Mouse (Mus musculus): ENCODE results near the gene Myo5a. TPM values are rescaled to one million over a fixed set of nuclear protein-coding genes. Genes with fewer than 3 reads are reported as not detected.

Myo5a gene
- polyA plus RNA-seq, 1 experiment from 2014 or later = 1.6 TPM

GRCm38 (mm10) chr9:75055046-75055445, 15.8 kb upstream of the Myo5a start:
- peaks cover 13% of the 10 kb centered on the region for H3K36me3 ChIP-seq (ENCODE audit: control insufficient read depth, insufficient read depth)
- WGBS (ENCODE audit: insufficient replicate concordance) = 82% methylated on average over 5 of the region's 5 CpGs
- H3K27me3 ChIP-seq (ENCODE audit: control insufficient read depth, insufficient read depth, low read depth, low read length) = no peaks in the 10 kb centered on the region
- H3K9me3 ChIP-seq (replicated peaks; ENCODE audit: control insufficient read depth, low read length) = no peaks in the 10 kb centered on the region
- no peak for ATAC-seq (ENCODE audit: low read depth)
- no peak overlapping the region for H3K9ac ChIP-seq (ENCODE audit: low read depth, low read length)
- H3K27ac ChIP-seq (ENCODE audit: low read length) = no peak overlapping the region
- no peak overlapping the region for H3K4me3 ChIP-seq (ENCODE audit: low read depth, low read length)
- H3K4me2 ChIP-seq (ENCODE audit: low read depth, low read length) = no peak overlapping the region
- H3K4me1 ChIP-seq (ENCODE audit: control insufficient read depth, low read depth, low read length) = no peaks in the 10 kb centered on the region

- no peak overlapping the region for H3K9ac ChIP-seq (ENCODE audit: low read depth, low read length)
- H3K4me3 ChIP-seq (ENCODE audit: low read depth, low read length) = no peak overlapping the region
- no peak overlapping the region for H3K27ac ChIP-seq (ENCODE audit: low read length)
- no peak overlapping the region for H3K4me2 ChIP-seq (ENCODE audit: low read depth, low read length)
- no peaks in the 10 kb centered on the region for H3K4me1 ChIP-seq (ENCODE audit: control insufficient read depth, low read depth, low read length)
- no peak for ATAC-seq (ENCODE audit: low read depth)
- 67% methylated on average over 9 of the region's 9 CpGs for WGBS (ENCODE audit: insufficient replicate concordance)
- H3K27me3 ChIP-seq (ENCODE audit: control insufficient read depth, insufficient read depth, low read depth, low read length) = peaks cover 2% of the 10 kb centered on the region; the same call in 1 of the 2 replicates
- H3K9me3 ChIP-seq (replicated peaks; ENCODE audit: control insufficient read depth, low read length) = no peaks in the 10 kb centered on the region
- H3K36me3 ChIP-seq (ENCODE audit: control insufficient read depth, insufficient read depth) = no peaks in the 10 kb centered on the region
These were observed 6.0 kb upstream of the Myo5a start for GRCm38 (mm10) chr9:75064678-75065331.

GRCm38 (mm10) chr9:75071029-75071705, 352 bp downstream of the Myo5a start:
- Histone ChIP-seq H3K4me1 (ENCODE audit: control insufficient read depth, low read depth, low read length) (peaks cover 14% of the 10 kb centered on the region), H3K9me3 (replicated peaks; ENCODE audit: control insufficient read depth, low read length) (no peaks in the 10 kb centered on the region), H3K4me2 (ENCODE audit: low read depth, low read length) (peak overlapping the region; percentile 90), H3K27me3 (ENCODE audit: control insufficient read depth, insufficient read depth, low read depth, low read length) (peaks cover 32% of the 10 kb centered on the region), H3K9ac (ENCODE audit: low read depth, low read length) (peak overlapping the region; percentile 67), H3K36me3 (ENCODE audit: control insufficient read depth, insufficient read depth) (no peaks in the 10 kb centered on the region), H3K27ac (ENCODE audit: low read length) (peak overlapping the region; percentile 29; the same call in 1 of the 2 replicates), H3K4me3 (ENCODE audit: low read depth, low read length) (peak overlapping the region; percentile 71)
- peak; percentile 97 for ATAC-seq (ENCODE audit: low read depth)
- WGBS (ENCODE audit: insufficient replicate concordance) = under 1% methylated on average over 56 of the region's 92 CpGs

- Histone ChIP-seq H3K27me3 (ENCODE audit: control insufficient read depth, insufficient read depth, low read depth, low read length) (peaks cover 32% of the 10 kb centered on the region), H3K27ac (ENCODE audit: low read length) (no peak overlapping the region), H3K9ac (ENCODE audit: low read depth, low read length) (peak overlapping the region; percentile 67), H3K4me1 (ENCODE audit: control insufficient read depth, low read depth, low read length) (peaks cover 14% of the 10 kb centered on the region), H3K9me3 (replicated peaks; ENCODE audit: control insufficient read depth, low read length) (no peaks in the 10 kb centered on the region), H3K4me3 (ENCODE audit: low read depth, low read length) (peak overlapping the region; percentile 71), H3K36me3 (ENCODE audit: control insufficient read depth, insufficient read depth) (no peaks in the 10 kb centered on the region), H3K4me2 (ENCODE audit: low read depth, low read length) (peak overlapping the region; percentile 90)
- no peak for ATAC-seq (ENCODE audit: low read depth)
- WGBS (ENCODE audit: insufficient replicate concordance) = under 1% methylated on average over 29 of the region's 29 CpGs
These were observed 934 bp downstream of the Myo5a start for GRCm38 (mm10) chr9:75071706-75072192.

GRCm38 (mm10) chr9:75072361-75072760, 1.5 kb downstream of the Myo5a start:
- 43% methylated on average over 3 of the region's 3 CpGs for WGBS (ENCODE audit: insufficient replicate concordance)
- Histone ChIP-seq H3K4me1 (ENCODE audit: control insufficient read depth, low read depth, low read length) (peaks cover 14% of the 10 kb centered on the region), H3K27ac (ENCODE audit: low read length) (no peak overlapping the region), H3K9ac (ENCODE audit: low read depth, low read length) (no peak overlapping the region), H3K36me3 (ENCODE audit: control insufficient read depth, insufficient read depth) (no peaks in the 10 kb centered on the region), H3K27me3 (ENCODE audit: control insufficient read depth, insufficient read depth, low read depth, low read length) (peaks cover 32% of the 10 kb centered on the region), H3K4me2 (ENCODE audit: low read depth, low read length) (peak overlapping the region; percentile 90; the same call in 1 of the 2 replicates), H3K9me3 (replicated peaks; ENCODE audit: control insufficient read depth, low read length) (no peaks in the 10 kb centered on the region), H3K4me3 (ENCODE audit: low read depth, low read length) (peak overlapping the region; percentile 71; the same call in 1 of the 2 replicates)
- ATAC-seq (ENCODE audit: low read depth) = no peak

GRCm38 (mm10) chr9:75077191-75077590, 6.4 kb downstream of the Myo5a start:
- Histone ChIP-seq H3K36me3 (ENCODE audit: control insufficient read depth, insufficient read depth) (no peaks in the 10 kb centered on the region), H3K4me2 (ENCODE audit: low read depth, low read length) (no peak overlapping the region), H3K4me3 (ENCODE audit: low read depth, low read length) (no peak overlapping the region), H3K27ac (ENCODE audit: low read length) (no peak overlapping the region), H3K9me3 (replicated peaks; ENCODE audit: control insufficient read depth, low read length) (no peaks in the 10 kb centered on the region), H3K4me1 (ENCODE audit: control insufficient read depth, low read depth, low read length) (no peaks in the 10 kb centered on the region), H3K9ac (ENCODE audit: low read depth, low read length) (no peak overlapping the region), H3K27me3 (ENCODE audit: control insufficient read depth, insufficient read depth, low read depth, low read length) (peaks cover 6% of the 10 kb centered on the region)
- ATAC-seq (ENCODE audit: low read depth) = no peak

- Histone ChIP-seq H3K4me1 (ENCODE audit: control insufficient read depth, low read depth, low read length) (no peaks in the 10 kb centered on the region), H3K36me3 (ENCODE audit: control insufficient read depth, insufficient read depth) (no peaks in the 10 kb centered on the region), H3K9me3 (replicated peaks; ENCODE audit: control insufficient read depth, low read length) (no peaks in the 10 kb centered on the region), H3K27ac (ENCODE audit: low read length) (no peak overlapping the region), H3K4me2 (ENCODE audit: low read depth, low read length) (no peak overlapping the region), H3K27me3 (ENCODE audit: control insufficient read depth, insufficient read depth, low read depth, low read length) (no peaks in the 10 kb centered on the region), H3K9ac (ENCODE audit: low read depth, low read length) (no peak overlapping the region), H3K4me3 (ENCODE audit: low read depth, low read length) (no peak overlapping the region)
- no peak for ATAC-seq (ENCODE audit: low read depth)
- 57% methylated on average over 5 of the region's 5 CpGs for WGBS (ENCODE audit: insufficient replicate concordance)
These were observed 14.5 kb downstream of the Myo5a start for GRCm38 (mm10) chr9:75085242-75085824.

GRCm38 (mm10) chr9:75087823-75088222, 17.0 kb downstream of the Myo5a start:
- no peaks in the 10 kb centered on the region for H3K36me3 ChIP-seq (ENCODE audit: control insufficient read depth, insufficient read depth)
- H3K27ac ChIP-seq (ENCODE audit: low read length) = no peak overlapping the region
- H3K9ac ChIP-seq (ENCODE audit: low read depth, low read length) = no peak overlapping the region
- no peak overlapping the region for H3K4me2 ChIP-seq (ENCODE audit: low read depth, low read length)
- ATAC-seq (ENCODE audit: low read depth) = no peak
- H3K9me3 ChIP-seq (replicated peaks; ENCODE audit: control insufficient read depth, low read length) = no peaks in the 10 kb centered on the region
- H3K4me1 ChIP-seq (ENCODE audit: control insufficient read depth, low read depth, low read length) = no peaks in the 10 kb centered on the region
- WGBS (ENCODE audit: insufficient replicate concordance) = 58% methylated on average over 2 of the region's 2 CpGs
- H3K27me3 ChIP-seq (ENCODE audit: control insufficient read depth, insufficient read depth, low read depth, low read length) = no peaks in the 10 kb centered on the region
- H3K4me3 ChIP-seq (ENCODE audit: low read depth, low read length) = no peak overlapping the region

GRCm38 (mm10) chr9:75089285-75089684, 18.5 kb downstream of the Myo5a start:
- Histone ChIP-seq H3K36me3 (ENCODE audit: control insufficient read depth, insufficient read depth) (no peaks in the 10 kb centered on the region), H3K9me3 (replicated peaks; ENCODE audit: control insufficient read depth, low read length) (no peaks in the 10 kb centered on the region), H3K4me1 (ENCODE audit: control insufficient read depth, low read depth, low read length) (no peaks in the 10 kb centered on the region), H3K27me3 (ENCODE audit: control insufficient read depth, insufficient read depth, low read depth, low read length) (no peaks in the 10 kb centered on the region), H3K4me2 (ENCODE audit: low read depth, low read length) (no peak overlapping the region), H3K27ac (ENCODE audit: low read length) (no peak overlapping the region), H3K4me3 (ENCODE audit: low read depth, low read length) (no peak overlapping the region), H3K9ac (ENCODE audit: low read depth, low read length) (no peak overlapping the region)
- WGBS (ENCODE audit: insufficient replicate concordance) = 44% methylated on average over 3 of the region's 3 CpGs
- no peak for ATAC-seq (ENCODE audit: low read depth)
